Mouse (Mus musculus) small intestine, adult 2 months (tissue): Measurements from ENCODE around the gene Lenep. TPM values are rescaled to one million over a fixed set of nuclear protein-coding genes. Genes with fewer than 3 reads are reported as not detected.

Source experiments
- H3K27ac ChIP-seq: fragments of 200-500 bp; 2 replicates; pipeline ENCODE4 v1.5.1; 2012; ENCODE audit warnings: low read depth, low read length, control low read depth, inconsistent platforms; ENCODE audit not compliant: insufficient read depth
- H3K27me3 ChIP-seq: fragments of 200-500 bp; 2 replicates; pipeline ENCODE4 v1.6.1; 2012; ENCODE audit warnings: mild to moderate bottlenecking, moderate library complexity, low read length, inconsistent platforms; ENCODE audit not compliant: control insufficient read depth, insufficient read depth
- H3K36me3 ChIP-seq: fragments of 200-500 bp; 2 replicates; pipeline ENCODE4 v1.6.1; 2012; ENCODE audit warnings: mild to moderate bottlenecking, low read length, control low read depth, inconsistent platforms; ENCODE audit not compliant: control insufficient read depth, insufficient read depth
- H3K4me1 ChIP-seq: fragments of 200-500 bp; 2 replicates; pipeline ENCODE4 v1.6.1; 2012; ENCODE audit warnings: low read length, inconsistent platforms, mixed read lengths; ENCODE audit not compliant: control insufficient read depth, insufficient read depth, insufficient read length
- H3K4me3 ChIP-seq: fragments of 200-500 bp; 2 replicates; pipeline ENCODE4 v1.5.1; 2012; ENCODE audit warnings: low read depth, mild to moderate bottlenecking, control low read depth, inconsistent platforms, low read length, moderate library complexity
- CTCF ChIP-seq: fragments of 200-500 bp; IDR thresholded peaks from 2 replicates; pipeline ENCODE4 v1.5.1; 2012; ENCODE audit warnings: low read depth, mild to moderate bottlenecking, control low read depth, inconsistent platforms, low read length, moderate library complexity, mixed read lengths; ENCODE audit not compliant: insufficient replicate concordance, insufficient read length; ENCODE audit errors: extremely low read depth
- POLR2A ChIP-seq: fragments of 200-500 bp; IDR thresholded peaks from 2 replicates; pipeline ENCODE4 v1.6.1; 2012; ENCODE audit warnings: low read depth, mild to moderate bottlenecking, control low read depth, inconsistent platforms, low read length, moderate library complexity
- WGBS: fragments of 180-500 bp; shearing (Covaris S2); methylation state at CpG from one replicate; pipeline ENCODE4 v1.1.7; 2018; 5-methylcytosine and 5-hydroxymethylcytosine counted together
- polyA plus RNA-seq: library from polyadenylated mRNA; depleted of rRNA; stranded (reverse); fragments of >200 nt; gene quantifications from 2 replicates; pipeline ENCODE4 v1.2.3, GENCODE M21; 2012

The Lenep gene
- polyA plus RNA-seq, 1 experiment, result not detected

DNA sequence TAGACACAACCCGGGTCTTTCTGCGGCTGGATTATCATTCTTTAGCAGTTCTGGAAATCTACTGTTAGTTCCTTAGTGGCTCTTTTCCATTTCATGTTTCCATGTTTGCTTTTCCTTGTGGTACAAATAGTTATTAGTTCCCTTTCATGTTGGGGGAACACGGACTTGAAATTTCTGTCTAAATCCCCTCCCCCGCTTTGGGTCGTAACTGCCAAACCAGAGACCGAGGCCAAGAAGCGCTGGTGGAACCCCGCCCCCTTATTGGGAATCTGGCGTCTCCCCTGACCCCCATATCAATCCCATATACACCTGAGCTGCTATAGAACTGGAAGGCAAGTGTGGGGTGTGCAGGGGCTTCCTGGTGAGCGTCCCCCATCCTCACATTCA lies 7.2 kb downstream of the Lenep start:
- Histone ChIP-seq H3K4me1 (no peaks in the 10 kb centered on the region; the same call in 1 of the 2 replicates), H3K36me3 (peaks cover 3% of the 10 kb centered on the region; the same call in 1 of the 2 replicates), H3K27ac (peak overlapping the region; percentile 97), H3K27me3 (no peaks in the 10 kb centered on the region), H3K4me3 (peak overlapping the region; percentile 72)
- 4% methylated on average over 10 of the region's 10 CpGs for whole genome bisulfite sequencing
- TF ChIP-seq CTCF (no peak), POLR2A (no peak)

DNA sequence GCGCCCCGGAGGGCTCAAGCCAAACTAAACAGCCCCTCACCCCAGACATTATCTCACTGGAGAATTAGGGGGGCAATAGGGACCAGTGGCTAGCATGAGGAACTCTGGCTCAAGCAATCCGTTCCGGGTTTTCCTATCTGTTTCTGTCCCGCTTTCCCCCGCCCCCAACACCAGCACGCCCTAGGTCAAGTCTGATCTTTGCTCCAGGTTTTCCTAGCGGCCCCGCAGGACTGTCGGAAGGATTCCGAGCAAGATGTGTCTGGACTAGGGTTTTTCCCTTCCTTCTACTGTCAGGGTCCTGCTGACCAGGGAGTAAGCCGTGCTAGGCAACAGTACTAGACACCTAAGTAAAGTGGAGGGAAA lies 7.7 kb downstream of the Lenep start:
- Histone ChIP-seq H3K36me3 (peaks cover 4% of the 10 kb centered on the region; the same call in 1 of the 2 replicates), H3K27ac (peak overlapping the region; percentile 97), H3K27me3 (no peaks in the 10 kb centered on the region), H3K4me1 (peaks cover 4% of the 10 kb centered on the region), H3K4me3 (peak overlapping the region; percentile 72)
- TF ChIP-seq POLR2A, result peak; percentile 56; the same call in 1 of the 2 replicates
- no peak for TF ChIP-seq CTCF
- 0% methylated on average over 12 of the region's 12 CpGs for WGBS

DNA sequence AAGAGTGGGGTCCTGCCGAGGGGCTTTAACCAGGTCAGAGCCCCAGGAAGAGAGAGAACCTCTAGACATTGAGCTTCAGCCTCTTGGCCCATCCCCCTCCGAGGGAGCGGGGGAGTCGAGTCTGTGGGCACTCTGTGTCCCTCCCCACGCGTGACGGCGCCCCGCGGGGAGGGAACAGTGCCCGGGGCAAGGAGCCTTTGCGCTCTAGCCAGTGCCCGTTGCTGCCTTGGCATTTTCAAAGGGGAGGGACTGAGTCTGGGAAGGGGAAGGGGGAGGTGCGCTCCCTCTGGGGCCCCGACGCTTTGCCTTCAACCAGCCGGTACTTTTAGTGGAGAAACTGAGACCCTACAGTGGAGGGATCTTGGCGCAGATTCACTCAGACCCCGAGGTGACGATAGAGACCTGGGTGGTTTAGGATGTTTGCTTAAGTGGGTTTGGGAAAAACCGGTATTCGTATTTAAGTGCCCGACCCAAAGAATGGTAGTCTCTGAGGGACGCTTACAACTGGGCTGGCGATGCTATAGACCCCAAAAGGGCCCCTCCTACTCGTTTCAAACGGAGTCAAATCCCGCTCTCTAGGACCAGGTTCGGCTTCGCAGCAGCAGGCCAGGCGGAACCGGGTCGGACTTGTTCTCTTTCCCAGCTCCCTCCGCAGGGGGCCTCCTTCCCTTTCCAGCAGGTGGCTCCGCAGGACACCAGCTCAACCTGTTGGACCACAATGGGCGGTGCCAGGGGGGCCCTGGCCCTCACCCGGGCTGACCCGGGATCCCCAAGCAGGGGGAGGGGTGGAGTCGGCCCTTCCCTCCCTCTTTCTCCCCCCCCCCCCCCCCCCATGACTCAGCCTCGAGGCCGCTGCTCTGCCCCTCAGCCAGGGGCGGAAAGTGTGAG lies 8.3 kb downstream of the Lenep start, which contains the start of gene Zbtb7b:
Zbtb7b (minus strand) TSS at position 771 of the 888 bp plus-strand sequence.
- peaks cover 10% of the 10 kb centered on the region for H3K4me1 ChIP-seq
- peak; percentile 35; the same call in 1 of the 2 replicates for TF ChIP-seq CTCF
- no peak; the same call in 1 of the 2 replicates for TF ChIP-seq POLR2A

DNA sequence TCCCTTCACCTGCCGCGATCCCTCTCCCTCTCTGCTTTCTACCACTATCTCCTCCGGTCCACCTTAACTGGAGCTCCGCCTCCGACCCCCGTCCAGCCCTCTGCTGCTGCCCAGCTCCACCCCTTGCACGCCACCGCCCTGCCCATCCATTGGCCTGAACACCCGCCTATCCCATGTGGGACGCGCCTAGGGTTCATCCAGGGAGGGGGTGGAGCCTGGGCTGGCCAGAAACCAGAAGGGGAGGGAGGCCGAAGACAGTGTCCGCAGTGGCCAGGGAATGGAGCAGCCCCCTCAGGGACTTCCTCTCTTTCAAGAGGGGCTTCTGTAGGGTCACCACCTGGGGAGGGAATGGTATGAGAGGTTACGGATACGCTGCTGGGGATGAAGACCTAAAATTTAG lies 9.0 kb downstream of the Lenep start:
- WGBS, result under 1% methylated on average over 15 of the region's 15 CpGs
- TF ChIP-seq CTCF (no peak), POLR2A (peak; percentile 97)
- Histone ChIP-seq H3K4me1 (peaks cover 11% of the 10 kb centered on the region), H3K27ac (peak overlapping the region; percentile 98), H3K36me3 (peaks cover 7% of the 10 kb centered on the region; the same call in 1 of the 2 replicates), H3K27me3 (no peaks in the 10 kb centered on the region), H3K4me3 (peak overlapping the region; percentile 82)

More for the DNA sequence above, 8.3 kb downstream of the Lenep start, which contains the start of gene Zbtb7b:
- Histone ChIP-seq H3K36me3 (peaks cover 7% of the 10 kb centered on the region; the same call in 1 of the 2 replicates), H3K27me3 (no peaks in the 10 kb centered on the region), H3K4me3 (peak within 1 kb of the TSS; percentile 72), H3K27ac (peak within 1 kb of the TSS; percentile 97)
- 1% methylated on average over 42 of the region's 42 CpGs for WGBS

DNA sequence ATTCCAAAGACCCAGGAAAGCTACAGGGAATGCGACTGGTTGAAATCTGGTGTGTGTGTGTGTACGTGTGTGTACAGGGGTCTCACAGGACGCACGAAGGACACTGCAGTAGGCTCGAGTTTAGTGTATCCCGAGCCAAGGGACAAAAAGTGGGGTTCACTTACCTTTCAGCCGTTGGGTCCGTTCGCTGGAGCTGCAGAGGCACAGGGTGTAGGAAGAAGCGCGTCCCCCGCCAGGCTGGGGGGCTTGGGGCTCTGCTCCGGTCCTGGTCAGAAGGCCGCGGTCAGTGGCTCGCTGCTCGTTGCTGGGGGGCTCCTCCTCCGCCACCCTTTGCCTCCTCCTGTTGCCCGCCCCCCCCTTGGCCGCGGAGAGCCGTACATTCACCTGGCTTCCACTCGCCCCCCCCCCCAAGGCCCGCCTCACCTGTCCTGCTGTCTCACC lies 9.7 kb downstream of the Lenep start:
- TF ChIP-seq POLR2A (no peak), CTCF (no peak)
- Histone ChIP-seq H3K4me1 (peaks cover 14% of the 10 kb centered on the region), H3K27ac (peak overlapping the region; percentile 99), H3K27me3 (no peaks in the 10 kb centered on the region), H3K36me3 (peaks cover 9% of the 10 kb centered on the region; the same call in 1 of the 2 replicates), H3K4me3 (peak overlapping the region; percentile 86)
- WGBS, result under 1% methylated on average over 20 of the region's 24 CpGs

DNA sequence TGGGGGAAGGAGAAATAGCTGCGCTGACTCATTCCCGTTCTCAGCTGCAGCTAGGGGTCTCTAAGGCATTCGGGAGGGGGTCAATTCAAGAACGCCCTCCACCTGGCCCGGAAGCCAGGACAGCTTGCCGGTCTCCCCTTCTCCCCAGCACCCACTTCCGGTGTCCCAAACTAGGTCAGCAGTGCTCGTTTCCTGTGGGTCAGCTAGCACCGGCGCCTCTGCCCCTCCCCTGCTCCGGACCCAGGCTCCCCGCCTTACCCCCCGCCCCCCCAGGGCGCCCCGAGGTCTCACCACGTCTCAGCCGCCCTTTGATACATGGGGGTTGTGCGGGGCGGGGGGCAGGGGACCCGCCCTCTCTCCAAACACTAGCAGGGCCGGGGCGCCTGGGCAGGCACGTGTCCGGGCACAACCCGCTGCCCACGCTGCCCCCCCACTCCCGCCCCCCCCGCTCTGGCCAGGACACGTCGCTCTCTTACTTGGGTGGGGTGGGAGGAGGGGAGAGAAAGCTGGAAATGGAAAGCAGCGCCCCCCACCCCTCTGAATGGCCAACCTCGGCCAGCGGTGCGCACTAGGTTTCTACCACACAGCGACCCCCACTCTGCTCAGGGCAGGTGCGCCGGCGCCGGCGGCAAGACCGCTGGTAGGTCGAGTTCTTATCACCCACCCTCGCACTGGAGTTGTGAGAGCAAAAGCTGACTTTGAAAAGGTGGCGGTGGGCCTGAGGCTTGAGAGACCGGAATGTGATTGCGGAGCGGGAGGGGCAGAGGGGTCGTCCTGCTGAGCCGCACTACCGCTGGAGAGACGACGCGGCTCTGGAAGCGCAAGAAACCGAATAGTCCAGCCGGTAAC lies 10.7 kb downstream of the Lenep start:
- no peaks in the 10 kb centered on the region for H3K27me3 ChIP-seq
- peaks cover 11% of the 10 kb centered on the region; the same call in 1 of the 2 replicates for H3K36me3 ChIP-seq
- H3K27ac ChIP-seq, result peak overlapping the region; percentile 99
- peaks cover 18% of the 10 kb centered on the region for H3K4me1 ChIP-seq
- H3K4me3 ChIP-seq, result peak overlapping the region; percentile 86
- TF ChIP-seq POLR2A, result 0 out of 2 replicates have a peak, but pooled peaks have one; percentile 4
- no peak for TF ChIP-seq CTCF
- 1% methylated on average over 55 of the region's 56 CpGs for WGBS
